Mouse (Mus musculus) spleen, postnatal 4 days (tissue): ENCODE results near the gene Anapc15-ps.

Experiments
- DNase-seq, 2 experiments: peaks; one replicate each; pipeline ENCODE4 v3.0.0; 2022; ENCODE audit warnings: low spot score in 2 of 2

The Anapc15-ps gene

DNA sequence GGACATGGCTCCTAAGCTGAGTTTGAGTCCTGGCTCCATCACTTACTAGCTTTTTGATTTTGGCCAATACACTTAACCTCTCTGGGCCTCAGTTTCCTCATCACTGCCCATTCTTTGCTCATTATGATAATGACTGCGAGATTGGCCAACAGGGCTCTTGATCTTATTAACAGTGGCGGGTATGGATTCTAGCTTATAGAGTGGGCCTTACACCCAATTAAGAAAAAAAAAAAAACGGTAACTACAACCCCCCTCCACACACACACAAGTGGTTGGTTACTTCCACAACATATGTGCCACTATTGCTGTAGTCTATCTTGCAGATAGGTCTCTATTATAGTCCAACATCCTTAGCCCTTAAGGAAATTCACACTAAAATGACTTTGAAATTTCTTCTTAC is at the start of gene Anapc15-ps:
Gene Anapc15-ps (minus strand): TSS at position 101 of the 400 bp plus-strand sequence.
- no peak for DNase-seq

- peak in 1 of 2 experiments; percentile 35 for DNase-seq
These were observed 49.0 kb upstream of the Anapc15-ps start for GRCm38 (mm10) chr10:95722203-95722611.

GRCm38 (mm10) chr10:95720181-95720798 is 47.0 kb upstream of the Anapc15-ps start:
- no peak for DNase-seq

DNA sequence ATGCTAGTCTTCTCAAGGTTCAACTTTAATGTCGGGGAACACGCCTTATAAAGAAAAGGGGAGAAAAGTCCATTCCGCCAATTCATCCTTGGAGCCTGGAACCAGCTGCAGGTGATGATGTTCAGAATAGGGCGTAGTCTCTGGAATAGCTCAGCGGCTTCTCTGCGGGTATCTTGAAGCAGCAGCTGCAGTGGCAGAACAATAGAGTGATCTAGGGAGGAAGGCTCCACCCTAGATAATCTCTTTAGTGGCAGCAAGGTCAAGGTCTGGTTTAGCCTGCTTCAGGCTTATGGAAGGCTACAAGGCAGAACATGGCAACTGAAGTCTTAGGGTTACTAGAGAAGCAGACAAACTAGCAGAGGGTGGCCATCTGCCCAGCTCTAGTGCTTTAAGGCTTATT is 46.2 kb upstream of the Anapc15-ps start:
- no peak for DNase-seq

- no peak for DNase-seq
These were observed 45.5 kb upstream of the Anapc15-ps start for GRCm38 (mm10) chr10:95718760-95719159.

DNA sequence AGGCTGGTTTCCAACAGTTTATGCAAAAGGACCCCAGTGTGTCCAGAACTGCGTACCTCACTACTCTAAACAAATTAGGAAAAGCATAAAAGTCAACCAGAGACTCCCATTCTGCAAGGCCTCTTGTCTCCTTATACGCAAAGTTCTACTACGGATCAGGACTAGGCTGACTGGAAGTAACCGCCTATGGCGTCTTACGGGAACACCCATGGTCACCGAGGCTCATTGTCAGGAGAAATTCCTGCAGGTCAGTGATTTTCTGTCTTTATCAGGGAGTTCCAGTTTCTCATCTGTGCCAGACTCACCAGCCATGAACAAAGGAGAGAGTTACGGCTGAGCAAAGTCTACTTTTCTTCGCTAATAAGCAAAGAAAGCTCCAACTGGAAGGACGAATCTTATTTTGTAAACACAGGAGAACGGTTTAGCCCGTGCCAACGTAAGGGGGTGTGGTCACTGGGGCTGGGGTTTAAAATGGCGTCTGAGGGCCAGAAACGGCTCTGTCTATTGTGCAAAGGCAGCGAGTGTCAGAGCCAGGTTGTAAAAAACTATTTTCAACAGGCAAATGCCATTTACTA is 43.9 kb upstream of the Anapc15-ps start:
- DNase-seq = no peak

GRCm38 (mm10) chr10:95715687-95716086 is 42.4 kb upstream of the Anapc15-ps start:
- DNase-seq = no peak

- no peak for DNase-seq
These were observed 39.0 kb upstream of the Anapc15-ps start for GRCm38 (mm10) chr10:95712221-95712620.

- DNase-seq = no peak
These were observed 36.8 kb upstream of the Anapc15-ps start for GRCm38 (mm10) chr10:95709903-95710660.

GRCm38 (mm10) chr10:95709143-95709880 is 36.1 kb upstream of the Anapc15-ps start:
- DNase-seq = no peak

DNA sequence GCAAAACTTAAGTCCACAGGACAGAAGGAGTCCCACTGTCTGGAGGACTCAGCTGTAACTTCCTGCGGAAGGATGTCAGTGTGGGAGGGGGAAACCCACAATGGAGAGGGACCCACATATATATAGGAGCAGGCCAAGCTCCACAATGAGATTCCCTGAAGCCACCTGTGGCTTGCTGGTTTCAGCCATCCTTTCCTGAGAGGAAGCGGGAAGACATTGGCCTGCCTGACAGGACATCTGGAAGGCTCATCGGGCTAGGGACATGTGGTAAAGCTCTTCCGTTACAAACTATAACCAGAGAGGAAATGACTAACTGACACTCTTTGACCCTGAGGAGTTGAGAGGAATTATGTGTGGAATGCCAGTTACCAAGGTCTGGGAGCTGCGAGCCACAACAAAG is 34.8 kb upstream of the Anapc15-ps start:
- no peak for DNase-seq

GRCm38 (mm10) chr10:95706867-95707266 is 33.6 kb upstream of the Anapc15-ps start:
- DNase-seq = no peak

GRCm38 (mm10) chr10:95705747-95706146 is 32.5 kb upstream of the Anapc15-ps start:
- no peak for DNase-seq

DNA sequence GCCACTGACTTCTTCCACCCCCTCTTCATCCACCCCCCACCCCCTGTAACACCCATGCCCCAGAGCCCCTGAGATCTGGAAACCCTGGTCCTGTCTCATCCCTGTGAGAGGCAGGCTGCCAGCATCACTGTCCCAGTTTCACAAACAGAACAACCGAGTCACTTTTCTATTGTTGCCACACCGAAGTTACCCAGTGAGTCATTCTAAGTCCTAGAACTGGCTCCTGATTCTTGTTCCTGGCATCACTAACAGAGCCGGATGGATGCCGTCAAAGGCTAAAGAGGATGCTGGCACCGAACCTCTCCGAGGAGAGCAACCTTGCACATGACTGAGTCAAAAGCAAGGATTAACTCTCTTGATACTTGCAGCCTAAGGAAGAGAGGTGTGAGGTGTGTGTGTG is 31.6 kb upstream of the Anapc15-ps start:
- no peak for DNase-seq

GRCm38 (mm10) chr10:95703730-95704129 is 30.5 kb upstream of the Anapc15-ps start:
- no peak for DNase-seq

- no peak for DNase-seq
These were observed 27.2 kb upstream of the Anapc15-ps start for GRCm38 (mm10) chr10:95700422-95700821.

- DNase-seq = no peak
These were observed 25.9 kb upstream of the Anapc15-ps start for GRCm38 (mm10) chr10:95698920-95699714.

GRCm38 (mm10) chr10:95696253-95696641 is 23.0 kb upstream of the Anapc15-ps start:
- DNase-seq = no peak

GRCm38 (mm10) chr10:95695603-95696252 is 22.5 kb upstream of the Anapc15-ps start:
- no peak for DNase-seq

- no peak for DNase-seq
These were observed 21.5 kb upstream of the Anapc15-ps start for GRCm38 (mm10) chr10:95694559-95695251.
